Mouse (Mus musculus): Measurements from ENCODE around the gene Dnah7b. TPM values are rescaled to one million over a fixed set of nuclear protein-coding genes. Genes with fewer than 3 reads are reported as not detected.
"Not testable (repeated sequence)": the region's sequence is repeated elsewhere in the genome, so short reads cannot be mapped to it uniquely, and the experiment has no call there.

Dnah7b gene
- polyA plus RNA-seq, 1 experiment from 2014 or later, result 1.4 TPM

DNA sequence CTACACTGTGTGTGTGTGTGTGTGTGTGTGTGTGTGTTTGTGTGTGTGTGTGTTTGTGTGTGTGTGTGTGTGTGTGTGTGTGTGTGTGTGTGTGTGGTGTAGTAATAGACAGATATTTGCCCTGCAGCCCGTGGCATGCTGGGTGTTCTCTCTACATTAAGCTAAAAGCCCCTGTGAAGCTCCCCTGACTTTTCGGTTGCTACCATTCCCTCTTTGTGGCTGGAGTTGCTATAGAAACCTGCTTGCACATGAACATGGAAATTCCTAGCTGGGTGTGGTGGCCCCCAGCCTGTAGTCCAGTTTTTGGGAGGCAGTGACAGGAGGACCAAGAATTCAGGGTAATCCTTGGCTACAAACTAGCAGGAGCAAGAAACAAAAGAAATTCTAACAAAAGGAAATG lies 130.7 kb downstream of the Dnah7b start:
- not testable (repeated sequence) for H3K27ac ChIP-seq; H3K27me3 ChIP-seq; H3K4me1 ChIP-seq; H3K9me3 ChIP-seq (replicated peaks); H3K4me3 ChIP-seq; H3K9ac ChIP-seq; H3K36me3 ChIP-seq (ENCODE audit: poor library complexity, severe bottlenecking); H3K4me2 ChIP-seq
- 0 out of 2 replicates have a peak, but pooled peaks have one; percentile 21 for ATAC-seq
- 44% methylated on average over 2 of the region's 2 CpGs for WGBS

DNA sequence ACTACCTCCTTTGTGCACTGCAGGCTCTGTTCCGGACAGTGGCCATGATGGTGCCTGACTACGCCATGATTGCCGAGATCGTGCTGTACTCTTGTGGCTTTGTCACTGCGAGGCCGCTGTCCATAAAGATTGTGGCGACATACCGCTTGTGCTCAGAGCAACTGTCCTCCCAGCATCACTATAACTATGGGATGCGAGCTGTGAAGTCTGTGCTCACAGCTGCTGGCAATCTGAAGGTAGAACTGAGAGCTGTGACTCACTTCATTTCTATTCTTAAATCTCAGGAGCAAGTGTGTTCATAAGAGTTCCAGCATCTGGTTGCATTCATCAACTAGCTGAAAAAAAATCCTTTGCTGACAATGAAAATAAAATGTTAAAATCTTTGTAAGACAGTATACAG lies 135.1 kb downstream of the Dnah7b start:
- H3K9ac ChIP-seq, H3K27ac ChIP-seq: not testable (repeated sequence)

DNA sequence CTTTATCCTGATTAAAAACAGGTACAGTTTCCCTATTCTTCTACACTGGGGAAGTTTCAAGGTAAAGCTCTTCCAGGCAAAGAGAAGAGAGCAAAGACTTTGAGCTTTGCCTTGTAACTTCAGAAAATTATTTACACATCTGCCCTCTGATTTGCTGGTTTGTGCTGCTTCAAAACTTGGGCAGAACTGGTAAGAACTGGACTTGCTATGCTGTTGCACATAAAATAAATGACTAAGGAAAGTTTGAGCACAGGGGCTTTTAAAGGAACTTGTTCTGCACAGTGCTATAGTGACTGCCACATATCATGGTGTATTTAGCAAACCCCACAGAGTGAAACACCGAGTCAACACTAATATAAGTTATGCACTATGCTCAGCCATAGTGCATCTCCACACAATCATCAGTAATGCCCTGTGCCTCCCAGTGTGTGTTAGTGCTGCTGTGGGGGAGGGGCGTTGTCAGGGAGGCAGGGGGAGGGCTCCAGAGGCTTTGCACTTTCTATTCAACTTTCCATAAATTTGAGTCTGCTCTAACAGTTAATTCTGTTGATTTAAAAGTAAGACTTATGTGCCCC lies 144.0 kb downstream of the Dnah7b start:
- H3K4me2 ChIP-seq; H3K9me3 ChIP-seq (replicated peaks); H3K27ac ChIP-seq; H3K4me3 ChIP-seq; H3K27me3 ChIP-seq; ATAC-seq; H3K4me1 ChIP-seq; H3K36me3 ChIP-seq (ENCODE audit: poor library complexity, severe bottlenecking); H3K9ac ChIP-seq: not testable (repeated sequence)
- WGBS, result 70% methylated on average over 2 of the region's 2 CpGs

More for the DNA sequence above, 135.1 kb downstream of the Dnah7b start:
- ATAC-seq; H3K4me2 ChIP-seq; H3K4me3 ChIP-seq; H3K27me3 ChIP-seq; H3K36me3 ChIP-seq (ENCODE audit: poor library complexity, severe bottlenecking); H3K4me1 ChIP-seq; H3K9me3 ChIP-seq (replicated peaks): not testable (repeated sequence)
- 93% methylated on average over 9 of the region's 9 CpGs for WGBS

DNA sequence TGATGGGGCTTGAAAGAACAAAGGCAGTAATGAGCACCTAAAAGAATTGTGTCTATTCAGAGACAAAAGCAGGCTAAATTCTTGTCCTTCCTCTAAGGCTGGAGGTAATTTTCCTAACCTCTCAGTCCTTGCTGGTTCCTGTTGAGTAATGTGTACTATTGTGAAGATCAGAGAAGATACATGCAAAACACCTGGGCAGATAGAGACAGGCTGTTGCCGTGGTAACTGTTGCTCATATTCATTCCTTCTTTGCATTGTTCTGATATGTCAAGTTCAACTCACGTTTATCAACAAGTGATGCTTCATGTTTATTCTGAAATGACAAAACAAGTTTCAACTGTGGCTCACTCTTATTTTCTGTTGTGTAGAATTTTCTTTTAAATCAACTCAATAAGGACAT lies 156.6 kb downstream of the Dnah7b start:
- WGBS, result 90% methylated on average over 2 of the region's 2 CpGs
- ATAC-seq; H3K27me3 ChIP-seq; H3K4me3 ChIP-seq; H3K27ac ChIP-seq; H3K4me2 ChIP-seq; H3K4me1 ChIP-seq; H3K9ac ChIP-seq; H3K36me3 ChIP-seq (ENCODE audit: poor library complexity, severe bottlenecking); H3K9me3 ChIP-seq (replicated peaks): not testable (repeated sequence)

DNA sequence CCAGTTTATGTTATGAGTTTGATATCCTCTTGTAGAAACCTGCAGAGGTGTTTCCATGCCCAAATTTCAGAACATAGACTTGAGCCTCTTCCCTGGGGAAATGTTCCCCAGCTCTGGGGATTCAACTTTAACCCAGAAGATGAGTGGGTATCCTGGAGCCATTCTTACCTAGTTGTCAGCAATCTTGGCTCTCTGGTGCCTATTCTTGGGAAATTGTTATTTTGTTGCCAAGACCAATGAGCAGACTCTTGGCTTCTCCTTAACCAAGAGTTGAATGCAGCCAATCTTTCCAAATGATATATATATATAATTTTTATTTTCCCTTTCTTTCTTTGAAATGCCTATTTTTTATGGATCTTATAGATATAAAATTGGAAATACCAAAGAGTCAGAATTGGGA lies 160.0 kb downstream of the Dnah7b start:
- not testable (repeated sequence) for H3K9ac ChIP-seq; H3K4me2 ChIP-seq; H3K27me3 ChIP-seq; H3K4me1 ChIP-seq; H3K9me3 ChIP-seq (replicated peaks); H3K27ac ChIP-seq; H3K4me3 ChIP-seq; ATAC-seq; H3K36me3 ChIP-seq (ENCODE audit: poor library complexity, severe bottlenecking)

DNA sequence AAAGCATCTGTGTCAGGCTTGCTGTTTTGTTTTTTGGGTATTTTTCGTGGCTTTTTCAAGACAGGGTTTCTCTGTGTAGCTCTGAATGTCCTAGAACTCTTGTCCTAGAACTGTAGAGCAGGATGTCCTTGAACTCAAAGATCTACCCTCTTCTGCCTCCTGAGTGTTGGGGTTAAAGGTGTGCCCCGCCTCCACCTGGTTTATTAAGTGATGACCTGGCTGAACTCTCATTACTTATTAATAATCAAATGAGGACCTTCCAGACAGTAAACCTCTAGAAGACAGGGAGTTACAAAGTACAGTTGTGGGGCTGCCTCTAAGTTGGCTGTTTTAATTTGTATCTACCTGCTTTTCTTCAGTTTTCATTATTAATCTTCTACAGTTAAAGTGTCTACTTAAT lies 202.7 kb downstream of the Dnah7b start:
- not testable (repeated sequence) for H3K4me1 ChIP-seq; ATAC-seq; H3K9ac ChIP-seq; H3K36me3 ChIP-seq (ENCODE audit: poor library complexity, severe bottlenecking); H3K4me2 ChIP-seq; H3K9me3 ChIP-seq (replicated peaks); H3K4me3 ChIP-seq; H3K27ac ChIP-seq; H3K27me3 ChIP-seq
- 76% methylated on average over 2 of the region's 2 CpGs for WGBS

DNA sequence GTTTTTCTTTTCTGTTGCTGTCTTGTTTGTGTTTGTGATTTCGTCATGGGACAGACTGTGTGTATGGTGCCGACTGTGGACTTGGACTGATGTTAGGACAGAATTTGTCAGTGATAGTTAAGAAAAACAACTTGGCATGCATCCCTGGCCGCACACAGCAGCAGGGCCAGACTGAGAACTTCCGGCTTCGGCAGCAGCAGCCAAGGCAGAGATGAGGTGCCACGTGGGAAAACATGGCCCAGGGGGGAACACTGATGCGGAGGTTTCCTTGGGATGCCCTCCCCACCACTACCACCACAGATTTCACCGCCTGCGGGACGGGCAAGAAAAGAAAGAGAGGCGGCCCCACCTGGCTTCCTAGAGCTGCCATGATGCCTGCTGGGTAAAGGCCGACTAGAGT lies 205.8 kb downstream of the Dnah7b start:
- no peaks in the 10 kb centered on the region for H3K4me1 ChIP-seq
- no peak overlapping the region for H3K27ac ChIP-seq
- H3K36me3 ChIP-seq (ENCODE audit: poor library complexity, severe bottlenecking), result no peaks in the 10 kb centered on the region
- no peaks in the 10 kb centered on the region for H3K27me3 ChIP-seq
- no peak for ATAC-seq
- no peak overlapping the region for H3K9ac ChIP-seq
- WGBS, result 87% methylated on average over 12 of the region's 12 CpGs
- no peak overlapping the region for H3K4me2 ChIP-seq
- no peaks in the 10 kb centered on the region for H3K9me3 ChIP-seq (replicated peaks)
- no peak overlapping the region for H3K4me3 ChIP-seq

DNA sequence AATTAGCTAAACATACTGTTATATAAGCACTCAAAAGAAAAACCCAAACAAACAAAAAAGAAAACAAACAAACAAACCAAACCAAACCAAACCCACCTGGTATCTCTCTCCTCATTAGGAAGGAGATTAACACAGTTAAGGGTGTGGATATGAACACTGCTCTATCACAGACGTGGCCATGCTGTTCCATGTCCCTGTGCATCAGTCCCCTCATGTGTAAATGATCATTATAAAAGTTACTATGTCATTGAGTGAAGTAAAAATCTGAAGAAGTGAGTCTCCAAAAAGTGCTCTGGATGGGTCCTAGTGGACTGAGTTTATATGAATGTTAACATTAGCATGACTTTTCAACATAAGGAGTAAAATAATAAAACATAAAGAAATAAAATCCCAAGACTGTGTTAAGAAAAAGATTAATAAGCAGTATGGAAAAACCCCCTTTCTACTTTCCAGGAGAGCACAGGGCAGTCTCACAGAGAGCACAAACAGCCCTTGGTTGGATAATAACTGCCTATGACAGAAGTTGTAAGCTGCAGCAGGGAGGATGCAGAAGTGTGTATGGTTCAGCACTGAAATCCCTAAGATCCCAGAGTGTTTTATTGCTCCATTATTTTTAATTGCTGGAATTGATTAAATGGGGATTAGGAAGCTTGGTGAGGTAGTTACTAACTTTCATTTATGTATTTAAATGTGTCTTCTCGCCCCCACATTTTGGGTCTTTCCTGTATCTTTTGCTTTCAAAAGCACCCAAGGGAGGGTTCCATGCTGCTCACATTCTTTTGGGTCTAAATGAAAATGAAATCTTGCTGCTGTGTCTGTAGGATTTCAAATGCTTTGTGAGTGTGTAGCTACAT lies 212.2 kb downstream of the Dnah7b start:
- H3K9me3 ChIP-seq (replicated peaks); ATAC-seq; H3K36me3 ChIP-seq (ENCODE audit: poor library complexity, severe bottlenecking); H3K4me1 ChIP-seq; H3K4me2 ChIP-seq; H3K27me3 ChIP-seq; H3K9ac ChIP-seq; H3K27ac ChIP-seq; H3K4me3 ChIP-seq: not testable (repeated sequence)
- WGBS, result 79% methylated on average over 2 of the region's 2 CpGs

DNA sequence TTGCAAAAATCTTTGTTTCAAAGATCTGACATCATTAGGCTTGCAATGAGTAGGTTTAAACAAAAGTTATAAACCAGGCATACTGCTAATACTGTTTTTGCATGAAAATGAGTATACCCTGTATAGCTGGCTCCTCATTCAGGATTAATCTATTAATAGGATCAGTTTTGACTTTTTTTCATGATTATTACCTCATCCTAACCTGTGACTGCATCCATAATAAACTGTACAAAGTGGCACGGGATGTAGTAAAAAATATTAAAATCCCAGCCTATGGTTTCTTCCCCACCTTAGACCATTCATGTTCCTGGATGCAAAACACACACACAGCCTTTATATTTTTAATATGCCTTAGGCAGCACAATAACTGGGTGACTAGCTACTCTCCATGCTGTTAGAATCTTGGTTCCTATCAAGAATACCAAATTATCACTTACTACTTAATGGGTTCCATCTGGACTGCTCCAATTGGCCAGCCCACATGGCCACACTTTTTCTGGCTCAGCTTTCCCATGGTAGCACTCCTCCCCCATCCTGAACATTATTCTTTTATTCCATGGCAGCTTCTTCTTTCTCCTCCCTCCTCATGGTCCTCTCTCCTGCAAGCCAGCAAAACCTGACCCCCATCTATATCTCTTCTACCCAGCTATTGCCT lies 212.9 kb downstream of the Dnah7b start:
- not testable (repeated sequence) for H3K4me1 ChIP-seq; H3K4me2 ChIP-seq; H3K36me3 ChIP-seq (ENCODE audit: poor library complexity, severe bottlenecking); H3K27me3 ChIP-seq; H3K9ac ChIP-seq; H3K27ac ChIP-seq; H3K4me3 ChIP-seq; H3K9me3 ChIP-seq (replicated peaks)
- ATAC-seq, result 0 out of 2 replicates have a peak, but pooled peaks have one; percentile 19
- 84% methylated on average over 1 of the region's 1 CpGs for WGBS

DNA sequence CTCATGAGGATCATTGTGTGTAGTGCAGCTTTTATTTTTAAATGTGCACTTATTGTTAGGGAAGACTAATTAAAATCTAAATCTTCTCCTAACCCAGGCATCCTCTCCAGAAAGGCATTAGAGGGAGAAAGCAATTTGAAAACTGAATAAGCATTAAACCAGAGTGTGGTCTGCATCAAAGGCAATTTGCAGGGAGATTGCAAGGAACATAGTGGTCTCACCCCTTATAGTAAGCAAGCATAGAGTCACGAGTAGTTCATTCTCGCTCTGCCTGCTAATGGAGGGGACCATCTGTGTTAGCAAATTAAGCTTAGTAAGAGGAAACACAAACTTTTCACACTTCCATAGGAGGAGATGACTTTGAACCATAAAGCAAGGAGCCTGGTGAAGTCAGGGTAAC lies 228.3 kb downstream of the Dnah7b start:
- not testable (repeated sequence) for H3K9me3 ChIP-seq (replicated peaks); ATAC-seq; H3K4me1 ChIP-seq; H3K27ac ChIP-seq; H3K4me2 ChIP-seq; H3K27me3 ChIP-seq; H3K36me3 ChIP-seq (ENCODE audit: poor library complexity, severe bottlenecking); H3K9ac ChIP-seq; H3K4me3 ChIP-seq
- WGBS, result 36% methylated on average over 2 of the region's 2 CpGs

DNA sequence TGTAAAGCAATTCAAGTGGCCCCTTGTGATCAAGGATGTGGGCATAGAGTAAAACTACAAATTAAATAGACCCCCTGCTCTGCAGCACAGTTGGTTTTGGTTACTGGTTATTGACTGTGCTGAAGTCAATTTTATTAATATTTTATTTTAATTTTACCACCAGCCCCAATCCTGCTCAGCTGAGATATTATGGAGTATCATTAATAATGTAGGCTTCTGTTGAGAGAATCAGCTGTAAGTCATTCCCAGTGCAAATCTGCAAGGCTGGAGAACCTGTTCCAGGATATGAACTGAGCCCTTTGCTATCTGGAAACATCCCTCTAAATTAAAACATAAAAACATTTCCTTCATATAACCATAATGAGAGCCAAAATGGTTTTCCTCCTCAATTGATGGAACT lies 259.8 kb downstream of the Dnah7b start:
- not testable (repeated sequence) for ATAC-seq; H3K36me3 ChIP-seq (ENCODE audit: poor library complexity, severe bottlenecking); H3K4me3 ChIP-seq; H3K4me2 ChIP-seq; H3K9me3 ChIP-seq (replicated peaks); H3K27ac ChIP-seq; H3K27me3 ChIP-seq; H3K4me1 ChIP-seq; H3K9ac ChIP-seq

DNA sequence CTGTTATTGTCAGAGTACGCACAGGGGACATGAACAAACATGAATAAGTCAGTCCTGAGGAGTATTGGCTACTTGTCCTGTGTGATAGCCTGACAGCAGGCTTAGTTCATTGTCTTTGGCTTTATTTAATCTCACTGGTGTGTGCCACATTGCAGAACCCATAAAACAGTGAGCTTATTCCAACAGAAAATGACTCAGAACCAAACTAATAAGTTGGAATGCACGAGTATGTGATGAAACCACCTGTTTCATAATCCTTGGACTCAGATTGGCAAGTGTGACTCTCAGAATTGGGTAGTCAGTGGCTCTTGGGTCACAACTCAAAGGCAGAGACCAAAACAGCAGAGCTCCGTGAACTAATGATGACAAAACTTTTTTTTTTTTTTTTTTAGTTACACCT lies 279.2 kb downstream of the Dnah7b start:
- not testable (repeated sequence) for H3K27ac ChIP-seq; H3K4me1 ChIP-seq; H3K36me3 ChIP-seq (ENCODE audit: poor library complexity, severe bottlenecking); H3K4me3 ChIP-seq; H3K27me3 ChIP-seq; ATAC-seq; H3K4me2 ChIP-seq; H3K9ac ChIP-seq; H3K9me3 ChIP-seq (replicated peaks)
- WGBS, result 88% methylated on average over 3 of the region's 3 CpGs
